Mouse (Mus musculus) testis, adult 2 months (tissue): ENCODE data around the gene Prim2.
"Not testable (repeated sequence)": the region's sequence is repeated elsewhere in the genome, so short reads cannot be mapped to it uniquely, and the experiment has no call there.

ENCODE experiments used
- CTCF ChIP-seq: fragments of 200-500 bp; IDR thresholded peaks from 2 replicates; pipeline ENCODE4 v1.5.1; 2012; ENCODE audit warnings: low read depth, mild to moderate bottlenecking, inconsistent platforms, low read length, moderate library complexity; ENCODE audit not compliant: control insufficient read depth, insufficient read depth, insufficient replicate concordance
- POLR2A ChIP-seq: fragments of 200-500 bp; IDR thresholded peaks from 2 replicates; pipeline ENCODE4 v1.6.1; 2012; ENCODE audit warnings: low read depth, mild to moderate bottlenecking, inconsistent platforms, low read length, moderate library complexity; ENCODE audit not compliant: control insufficient read depth

DNA sequence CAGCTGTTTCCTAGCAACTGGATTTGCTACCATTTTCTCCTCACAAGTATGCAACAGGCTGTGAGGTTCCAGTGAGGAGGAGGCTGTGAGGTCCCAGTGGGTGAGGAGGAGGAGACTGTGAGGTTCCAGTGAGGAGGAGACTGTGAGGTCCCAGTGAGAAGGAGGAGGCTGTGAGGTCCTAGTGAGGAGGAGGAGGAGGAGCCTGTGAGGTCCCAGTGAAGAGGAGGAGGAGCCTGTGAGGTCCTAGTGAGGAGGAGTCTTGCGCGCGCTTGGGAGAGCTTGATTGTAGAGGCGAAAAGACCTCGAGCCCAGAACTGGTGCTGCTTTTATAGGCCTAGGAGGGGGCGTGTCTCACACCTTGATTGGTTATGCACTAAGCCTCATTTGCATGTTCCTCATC, 53.0 kb downstream of the Prim2 start:
- TF ChIP-seq CTCF, POLR2A: not testable (repeated sequence)
